Mouse (Mus musculus) liver, adult 2 months (tissue): ENCODE measurements at regions not wholly inside any gene's neighbourhood (a gene's known extent, or its start where the extent isn't known, plus 50 kb on each side); places are given as distances from the start of the nearest gene placed in this dataset.
A peak's percentile ranks its signal among the peaks of the same experiment; 100 is the strongest.

ENCODE experiments used
- DNase-seq: peaks from one replicate; pipeline ENCODE4 v3.0.0-alpha.2; 2011; ENCODE audit warnings: low read depth, low spot score; ENCODE audit errors: extremely low read depth
- H3K27ac ChIP-seq: fragments of 200-500 bp; replicated peaks from 2 replicates; pipeline ENCODE4 v1.5.1; 2012; ENCODE audit warnings: low read depth, mild to moderate bottlenecking, control low read depth, inconsistent platforms, low read length; ENCODE audit not compliant: insufficient read depth
- H3K27me3 ChIP-seq: fragments of 200-500 bp; 2 replicates; pipeline ENCODE4 v1.6.1; 2012; ENCODE audit warnings: mild to moderate bottlenecking, moderate library complexity, low read length, inconsistent platforms; ENCODE audit not compliant: control insufficient read depth, insufficient read depth
- H3K36me3 ChIP-seq: fragments of 200-500 bp; 2 replicates; pipeline ENCODE4 v1.6.1; 2012; ENCODE audit warnings: low read length, inconsistent platforms; ENCODE audit not compliant: control insufficient read depth, insufficient read depth
- H3K4me1 ChIP-seq: fragments of 200-500 bp; 2 replicates; pipeline ENCODE4 v1.6.1; 2011; ENCODE audit warnings: low read length; ENCODE audit not compliant: control insufficient read depth, insufficient read depth
- H3K4me3 ChIP-seq: fragments of 200-500 bp; 2 replicates; pipeline ENCODE4 v1.5.1; 2011; ENCODE audit warnings: low read depth, mild to moderate bottlenecking, control low read depth, low read length, moderate library complexity; ENCODE audit not compliant: insufficient read depth
- H3K79me2 ChIP-seq: fragments of 200-500 bp; 2 replicates; pipeline ENCODE4 v1.6.1; 2012; ENCODE audit warnings: inconsistent platforms, mild to moderate bottlenecking, low read length, moderate library complexity; ENCODE audit not compliant: control insufficient read depth, insufficient read depth
- H3K9ac ChIP-seq: fragments of 200-500 bp; 2 replicates; pipeline ENCODE4 v1.6.1; 2012; ENCODE audit warnings: low read depth, mild to moderate bottlenecking, control low read depth, inconsistent platforms, low read length
- CTCF ChIP-seq: fragments of 200-500 bp; IDR thresholded peaks from 2 replicates; pipeline ENCODE4 v1.5.1; 2011; ENCODE audit warnings: low read depth, low read length, control low read depth
- POLR2A ChIP-seq: fragments of 200-500 bp; IDR thresholded peaks from 2 replicates; pipeline ENCODE4 v1.6.1; 2011; ENCODE audit warnings: low read length, control low read depth; ENCODE audit not compliant: insufficient read depth; ENCODE audit errors: extremely low read depth
- WGBS: fragments of 180-500 bp; shearing (Covaris S2); methylation state at CpG from one replicate; pipeline ENCODE4 v1.1.7; 2018; 5-methylcytosine and 5-hydroxymethylcytosine counted together

GRCm38 (mm10) chr14:58726418-58726817, 416.3 kb downstream of the 1700129C05Rik start:
- WGBS, result 83% methylated on average over 1 of the region's 1 CpGs
- Histone ChIP-seq H3K79me2 (no peaks in the 10 kb centered on the region), H3K4me3 (no peak overlapping the region), H3K36me3 (no peaks in the 10 kb centered on the region), H3K27me3 (no peaks in the 10 kb centered on the region), H3K27ac (no peak overlapping the region), H3K9ac (no peak overlapping the region), H3K4me1 (no peaks in the 10 kb centered on the region)
- DNase-seq, result no peak
- TF ChIP-seq CTCF (no peak), POLR2A (no peak)

- Histone ChIP-seq H3K79me2 (no peaks in the 10 kb centered on the region), H3K4me1 (peaks cover 2% of the 10 kb centered on the region; the same call in 1 of the 2 replicates), H3K27me3 (no peaks in the 10 kb centered on the region), H3K27ac (no peak overlapping the region), H3K4me3 (no peak overlapping the region), H3K36me3 (no peaks in the 10 kb centered on the region), H3K9ac (no peak overlapping the region)
- DNase-seq, result no peak
- TF ChIP-seq CTCF (no peak), POLR2A (no peak)
Measured at GRCm38 (mm10) chr14:58714856-58715255, 427.8 kb downstream of the 1700129C05Rik start.

GRCm38 (mm10) chr14:58709861-58710260, 432.8 kb downstream of the 1700129C05Rik start:
- DNase-seq, result peak; percentile 99
- Histone ChIP-seq H3K4me1 (peaks cover 9% of the 10 kb centered on the region; the same call in 1 of the 2 replicates), H3K27me3 (no peaks in the 10 kb centered on the region), H3K9ac (no peak overlapping the region), H3K27ac (peak overlapping the region; percentile 78), H3K36me3 (no peaks in the 10 kb centered on the region), H3K79me2 (no peaks in the 10 kb centered on the region), H3K4me3 (no peak overlapping the region)
- 27% methylated on average over 7 of the region's 7 CpGs for WGBS
- TF ChIP-seq CTCF (no peak), POLR2A (no peak)

GRCm38 (mm10) chr14:58709281-58709680, 433.4 kb downstream of the 1700129C05Rik start:
- Histone ChIP-seq H3K9ac (no peak overlapping the region), H3K36me3 (no peaks in the 10 kb centered on the region), H3K4me3 (no peak overlapping the region), H3K27ac (peak overlapping the region; percentile 78), H3K27me3 (no peaks in the 10 kb centered on the region), H3K79me2 (no peaks in the 10 kb centered on the region), H3K4me1 (peaks cover 9% of the 10 kb centered on the region; the same call in 1 of the 2 replicates)
- peak; percentile 89 for DNase-seq
- WGBS, result 49% methylated on average over 2 of the region's 2 CpGs
- TF ChIP-seq CTCF, result no peak
- no peak for TF ChIP-seq POLR2A

GRCm38 (mm10) chr14:58701765-58702164, 440.9 kb downstream of the 1700129C05Rik start:
- Histone ChIP-seq H3K27me3 (no peaks in the 10 kb centered on the region), H3K36me3 (no peaks in the 10 kb centered on the region), H3K4me1 (no peaks in the 10 kb centered on the region), H3K9ac (no peak overlapping the region), H3K27ac (no peak overlapping the region), H3K4me3 (no peak overlapping the region), H3K79me2 (no peaks in the 10 kb centered on the region)
- 35% methylated on average over 1 of the region's 1 CpGs for WGBS
- peak; percentile 41 for DNase-seq
- TF ChIP-seq CTCF, result peak; percentile 14; the same call in 1 of the 2 replicates
- no peak for TF ChIP-seq POLR2A

GRCm38 (mm10) chr14:58691129-58691828, 451.4 kb downstream of the 1700129C05Rik start:
- no peak for DNase-seq
- H3K27me3 ChIP-seq, result no peaks in the 10 kb centered on the region; the same call in 1 of the 2 replicates
- H3K36me3 ChIP-seq, result no peaks in the 10 kb centered on the region
- H3K9ac ChIP-seq, result no peak overlapping the region
- no peaks in the 10 kb centered on the region for H3K4me1 ChIP-seq
- H3K27ac ChIP-seq, result no peak overlapping the region
- H3K79me2 ChIP-seq, result no peaks in the 10 kb centered on the region
- H3K4me3 ChIP-seq, result no peak overlapping the region
- 87% methylated on average over 9 of the region's 9 CpGs for WGBS
- no peak for TF ChIP-seq CTCF
- TF ChIP-seq POLR2A, result no peak
